Mouse (Mus musculus): ENCODE data around the gene Nrde2.
A peak's percentile ranks its signal among the peaks of the same experiment; 100 is the strongest.

DNA sequence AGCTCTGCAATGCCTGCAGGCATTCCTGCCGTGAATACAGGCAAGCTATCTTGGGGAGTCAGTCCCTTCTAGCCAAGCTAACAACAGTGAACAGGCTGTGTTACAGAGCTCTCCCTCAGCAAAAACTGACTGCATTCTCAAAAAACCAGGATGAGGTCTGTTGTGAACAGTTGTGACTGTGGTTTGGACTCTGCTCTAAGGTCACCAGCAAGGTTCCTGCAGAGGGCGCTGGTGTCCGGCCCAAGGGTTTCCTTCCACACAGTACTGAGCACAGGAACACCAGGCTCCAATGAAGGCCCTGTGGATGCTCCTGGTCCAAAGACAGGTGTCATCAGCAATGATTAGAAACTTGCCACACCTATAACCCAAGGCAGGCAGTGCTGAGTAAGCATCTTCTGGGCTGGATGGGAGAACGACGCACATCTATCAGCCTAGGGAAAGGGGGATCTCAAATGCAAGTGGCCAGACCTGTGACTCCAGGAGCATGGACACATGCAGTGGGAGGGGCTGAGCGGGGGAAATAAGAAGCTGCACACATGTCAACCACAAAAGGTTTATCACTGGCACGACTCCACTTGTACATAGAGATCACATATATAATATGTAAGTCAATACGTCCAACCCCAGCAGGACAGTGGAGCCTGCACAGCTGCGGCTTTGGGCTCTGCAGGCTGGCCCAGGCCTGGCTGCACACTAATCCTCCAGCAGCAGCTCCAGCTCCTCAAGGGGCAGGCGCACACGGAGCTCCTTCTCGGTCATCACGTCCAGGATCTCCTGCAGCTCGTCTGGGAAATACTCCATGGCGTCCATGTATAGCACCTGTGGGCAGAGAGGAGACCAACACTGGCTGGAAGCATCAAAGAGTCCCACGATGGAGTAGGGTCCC lies 34.3 kb downstream of the Nrde2 start:
- TF ChIP-seq POLR2A (IDR thresholded peaks at IDR 0.05; ENCODE audit: borderline replicate concordance, insufficient read depth, low read length) (no peak), CTCF (IDR thresholded peaks at IDR 0.05; ENCODE audit: borderline replicate concordance, insufficient read depth, low read depth, low read length) (peak; percentile 34; the same call in 1 of the 2 replicates)

Data from cerebellum, adult 2 months (tissue).